Mouse (Mus musculus) ovary, postnatal 36 days (tissue): Measurements from ENCODE around the gene Sumo1.
A peak's percentile ranks its signal among the peaks of the same experiment; 100 is the strongest.
"Not testable (repeated sequence)": the region's sequence is repeated elsewhere in the genome, so short reads cannot be mapped to it uniquely, and the experiment has no call there.

Experiments
- DNase-seq: peaks from one replicate; pipeline ENCODE4 v3.0.0; 2022; ENCODE audit warnings: low spot score, mixed read lengths

The Sumo1 gene

DNA sequence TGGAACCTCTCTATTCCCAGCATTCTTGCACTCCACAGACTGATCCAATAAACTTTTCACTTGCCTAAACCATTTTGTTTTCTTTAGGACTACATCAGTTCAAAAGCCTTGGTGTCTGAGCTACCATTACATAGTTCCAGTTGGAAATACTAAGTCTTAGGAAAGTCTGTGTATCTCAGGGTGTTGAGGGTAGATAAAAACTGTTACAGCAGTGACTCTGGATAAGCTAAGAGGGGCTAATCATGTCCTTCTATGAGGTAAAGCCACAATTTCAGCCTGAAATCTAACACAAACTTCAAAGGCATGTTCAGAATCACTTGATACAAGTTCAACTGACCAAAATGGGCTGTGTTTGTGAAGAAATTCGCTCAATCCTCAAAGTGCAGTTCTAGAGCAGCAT lies 34.3 kb downstream of the Sumo1 start:
- no peak for DNase-seq

DNA sequence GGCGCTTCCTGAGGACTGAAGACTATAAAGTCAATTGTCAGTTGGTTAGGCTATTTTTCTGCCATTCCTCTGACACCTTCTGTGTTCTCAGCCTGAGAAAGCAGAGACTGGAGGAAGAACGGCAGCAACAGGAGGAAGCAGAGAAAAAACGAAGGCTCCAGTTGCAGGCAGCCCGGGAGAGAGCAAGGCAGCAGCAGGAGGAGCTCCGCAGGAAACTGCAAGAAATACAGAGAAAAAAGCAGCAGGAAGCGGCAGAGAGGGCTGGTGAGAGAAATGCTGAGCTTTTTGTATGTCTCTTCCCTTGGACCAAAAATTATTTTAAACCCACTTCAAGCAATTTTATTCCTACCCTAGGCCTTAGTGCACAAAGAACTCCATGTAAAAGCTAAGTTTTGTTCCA lies 37.6 kb downstream of the Sumo1 start:
- DNase-seq, result no peak

DNA sequence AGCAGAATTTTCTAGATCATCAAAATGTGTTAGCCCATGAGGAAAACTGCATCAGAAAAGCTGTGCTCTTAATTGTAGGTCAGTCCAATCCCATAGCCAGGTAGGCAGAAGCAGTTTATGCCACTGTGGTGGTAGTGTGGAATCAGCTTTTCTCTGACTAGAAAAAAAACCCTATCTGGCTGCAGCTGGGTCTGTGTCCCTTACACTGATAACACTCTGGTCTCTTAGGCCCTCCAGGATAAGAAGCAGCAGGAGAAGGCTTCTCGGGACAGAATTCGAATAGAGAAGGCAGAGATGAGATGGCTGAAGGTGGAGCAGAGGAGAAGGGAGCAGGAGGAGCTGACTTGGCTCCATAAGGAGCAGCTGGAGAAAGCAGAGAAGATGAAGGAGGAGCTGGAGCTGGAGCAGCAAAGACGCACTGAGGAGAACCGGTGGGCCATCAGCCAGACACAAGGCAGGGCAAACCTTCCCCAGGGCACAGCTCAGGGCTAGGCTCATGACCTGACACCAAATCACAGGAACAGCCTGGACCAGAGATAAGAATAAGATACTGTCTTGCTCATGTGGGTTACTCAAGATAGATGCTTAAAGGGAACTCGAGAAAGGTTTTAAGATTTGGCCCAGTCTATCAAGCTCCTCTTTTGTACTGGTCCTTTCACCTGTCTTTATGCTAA lies 38.5 kb downstream of the Sumo1 start:
- DNase-seq, result peak; percentile 18

DNA sequence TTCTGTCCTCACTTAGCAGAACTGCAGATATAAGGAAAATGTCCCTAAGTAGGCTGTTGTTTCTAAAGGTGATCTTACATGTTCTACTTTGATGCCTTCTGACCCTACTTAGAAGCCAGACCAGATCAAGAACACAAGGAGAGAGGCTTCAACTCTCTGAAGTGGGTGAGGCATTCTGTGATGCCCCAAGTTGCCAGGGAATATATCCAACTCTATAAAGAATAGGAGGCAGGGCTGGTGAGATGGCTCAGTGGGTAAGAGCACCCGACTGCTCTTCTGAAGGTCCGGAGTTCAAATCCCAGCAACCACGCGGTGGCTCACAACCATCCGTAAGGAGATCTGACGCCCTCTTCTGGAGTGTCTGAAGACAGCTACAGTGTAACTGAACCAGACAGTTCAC lies 40.3 kb downstream of the Sumo1 start:
- not testable (repeated sequence) for DNase-seq

DNA sequence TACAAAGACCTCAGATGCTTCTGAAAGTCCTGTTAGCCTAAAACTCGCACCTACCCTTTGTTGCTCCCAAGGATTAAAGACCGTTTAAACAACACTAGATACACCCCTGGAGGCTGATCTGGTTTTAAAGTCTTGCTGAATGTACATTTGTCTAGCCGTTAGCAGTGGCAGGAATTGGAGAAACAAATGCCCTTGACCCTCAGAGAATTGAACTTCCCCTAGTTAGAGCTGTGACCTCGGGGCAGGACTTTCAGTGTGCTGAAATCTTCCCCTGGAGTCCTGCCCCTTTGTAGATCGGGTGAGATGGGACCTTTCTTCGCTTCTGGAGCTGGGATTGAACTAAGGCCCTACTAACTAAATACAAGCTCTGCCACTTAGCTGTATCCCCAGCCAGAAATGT lies 41.4 kb downstream of the Sumo1 start:
- DNase-seq, result no peak

DNA sequence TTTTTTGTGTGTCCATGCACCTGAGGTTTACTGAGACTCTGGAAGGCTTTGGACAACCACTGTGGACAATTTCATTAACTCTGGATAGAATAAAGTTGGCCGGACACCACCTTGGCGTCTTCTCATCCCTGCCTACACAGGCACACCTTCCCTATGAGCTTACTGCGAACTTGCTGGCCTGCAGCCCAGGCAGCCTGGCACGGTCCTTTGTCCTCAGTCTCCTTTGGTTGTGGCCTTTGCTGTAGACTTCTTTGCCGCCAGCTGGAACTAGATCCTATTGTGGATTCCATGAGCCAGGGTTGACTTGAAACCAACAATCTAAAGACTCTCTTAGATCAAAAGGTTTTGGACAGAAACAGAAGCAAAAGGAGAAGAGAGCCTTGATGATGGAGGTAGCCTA lies 45.2 kb downstream of the Sumo1 start:
- no peak for DNase-seq

DNA sequence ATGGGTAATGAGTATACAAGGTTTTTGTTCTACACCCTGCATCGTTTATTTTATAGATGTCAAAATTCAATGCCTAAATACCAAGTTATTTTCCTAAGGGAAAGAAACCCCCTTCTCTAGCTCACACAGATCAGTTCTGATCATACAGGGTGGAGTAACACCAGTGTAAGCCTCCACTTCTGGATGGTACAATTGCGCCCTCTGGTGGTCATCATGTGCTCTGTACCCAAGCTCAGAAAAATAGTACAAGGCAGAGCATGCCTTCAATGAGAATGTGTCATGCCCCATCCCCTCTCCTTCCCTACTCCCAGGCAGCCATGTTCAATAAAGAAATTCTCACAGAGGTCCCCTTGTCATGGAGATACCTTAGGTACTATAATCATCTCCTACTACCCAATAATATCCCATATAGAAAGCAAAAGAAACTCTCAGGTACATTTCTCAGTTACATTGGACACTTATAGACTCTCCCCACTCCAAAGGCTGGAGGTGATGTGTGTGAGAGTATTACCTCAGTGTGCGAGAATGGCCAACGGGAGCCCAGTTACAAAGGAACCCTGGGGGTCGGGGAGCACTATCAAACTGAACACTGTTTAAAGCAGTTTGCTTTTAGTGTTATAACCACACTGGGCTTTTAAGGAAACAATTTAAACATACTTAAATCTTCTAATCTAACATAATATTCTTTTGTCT lies 47.2 kb downstream of the Sumo1 start:
- peak; percentile 43 for DNase-seq

DNA sequence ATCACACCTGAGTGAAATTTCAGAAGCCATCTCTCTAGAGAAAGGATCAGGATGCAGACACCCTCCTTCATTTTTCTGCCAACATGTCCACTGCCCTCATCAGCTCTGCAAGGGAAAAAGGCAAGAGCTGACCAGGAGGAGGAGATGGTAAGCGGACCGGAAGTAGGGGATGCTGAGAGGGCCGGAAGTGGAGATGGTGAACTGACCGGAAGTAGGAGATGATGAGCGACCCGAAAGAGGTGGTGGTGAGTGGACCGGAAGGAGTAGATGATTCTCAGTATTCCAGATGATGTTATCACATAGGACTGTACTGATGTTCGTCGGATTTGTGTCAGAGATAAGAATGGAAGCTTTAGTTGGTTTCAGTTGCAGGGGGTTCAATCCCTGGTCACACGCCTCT lies 51.4 kb downstream of the Sumo1 start:
- DNase-seq, result no peak

DNA sequence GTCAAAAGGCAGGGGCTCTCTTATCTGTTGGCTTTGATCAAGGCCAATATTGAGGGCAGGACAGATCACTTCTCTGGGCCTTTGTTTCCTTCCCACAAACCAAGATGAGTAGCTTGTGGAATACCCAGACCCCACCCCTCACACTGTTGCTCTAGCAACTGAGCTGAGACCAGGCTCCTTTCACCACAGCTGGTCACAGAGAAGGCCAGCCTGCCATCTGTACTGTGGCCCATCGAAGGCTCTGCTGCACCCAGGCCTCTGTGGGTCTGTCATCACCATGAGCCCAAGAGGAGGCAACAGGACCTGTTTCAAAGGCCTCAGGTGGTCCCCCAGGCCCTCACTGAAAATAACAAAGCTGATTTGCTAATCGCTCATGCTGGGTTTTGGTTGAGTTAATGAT lies 55.6 kb downstream of the Sumo1 start:
- no peak for DNase-seq

DNA sequence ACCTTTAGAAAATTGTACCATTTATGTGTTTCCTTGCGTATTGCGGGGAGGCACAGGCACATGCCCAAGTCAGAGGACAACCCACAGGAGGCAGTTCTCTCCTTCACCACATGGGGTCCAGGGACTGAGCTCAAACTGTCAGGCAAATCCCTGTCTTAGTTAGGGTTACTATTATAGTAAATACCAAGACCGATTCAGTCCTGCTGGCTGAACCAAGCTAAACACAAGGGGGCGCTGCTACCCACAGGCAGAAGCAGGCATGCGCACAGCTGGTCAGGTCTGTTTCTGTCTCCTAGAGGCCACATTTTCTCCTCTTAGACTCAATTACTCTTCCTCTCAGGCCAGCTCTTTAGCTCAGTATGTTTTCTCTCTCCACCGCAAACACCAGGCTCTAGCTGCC lies 56.8 kb downstream of the Sumo1 start:
- DNase-seq, result peak; percentile 59

DNA sequence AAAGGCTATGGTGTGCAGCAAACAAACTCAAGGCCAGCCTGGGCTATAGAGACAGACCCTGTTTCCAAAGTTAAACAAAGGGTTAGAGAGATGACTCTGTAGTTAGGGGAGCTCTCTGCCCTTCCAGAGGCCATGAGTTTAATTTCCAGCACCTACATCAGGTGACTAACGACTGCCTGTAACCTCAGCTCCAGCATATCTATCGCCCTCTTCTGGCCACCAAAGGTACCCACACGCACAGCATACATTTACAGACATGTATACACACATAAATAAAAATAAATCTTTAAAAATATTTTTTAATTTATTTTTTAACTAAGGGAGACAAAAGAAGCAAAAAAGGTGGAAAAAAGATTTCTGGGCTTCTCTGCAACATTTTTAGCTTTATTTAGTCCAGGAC lies 59.7 kb downstream of the Sumo1 start:
- no peak for DNase-seq

DNA sequence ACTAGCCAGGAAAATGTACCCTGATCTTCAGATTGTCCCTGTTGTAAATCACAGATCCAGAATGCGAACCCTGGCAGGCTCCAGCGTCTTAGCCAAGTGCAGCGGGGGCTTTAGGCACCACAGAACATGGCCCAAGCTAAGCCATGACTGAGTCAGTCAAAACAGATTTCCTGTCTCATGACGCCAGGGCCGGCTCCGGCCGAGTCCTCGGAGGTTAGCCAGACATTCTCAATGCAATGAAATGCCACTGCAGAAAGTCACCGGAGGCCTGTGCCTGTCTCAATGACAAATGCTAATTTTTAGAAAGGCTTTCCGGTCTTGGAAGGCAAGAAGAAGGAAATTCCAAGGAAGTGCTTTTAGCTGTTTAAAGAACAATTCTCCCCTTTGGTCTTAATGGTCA lies 60.7 kb downstream of the Sumo1 start:
- no peak for DNase-seq

DNA sequence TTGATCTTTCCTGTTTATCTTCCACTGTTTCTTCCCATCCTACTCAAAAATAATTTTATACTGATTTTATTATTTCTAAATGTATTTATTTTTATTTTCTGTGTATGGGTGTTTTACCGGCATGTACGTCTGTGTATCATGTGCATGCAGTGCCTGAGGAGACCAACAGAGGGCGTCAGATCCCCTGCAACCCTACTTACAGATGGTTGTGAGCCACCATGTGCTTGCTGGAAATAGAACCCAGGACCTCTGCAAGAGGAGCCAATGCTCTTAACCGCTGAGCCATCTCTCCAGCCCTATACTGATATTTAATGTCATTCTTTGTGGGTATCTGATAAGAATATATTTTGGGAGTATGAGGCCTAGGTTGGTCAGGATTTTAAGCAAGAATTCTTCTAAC lies 61.2 kb downstream of the Sumo1 start:
- DNase-seq, result no peak

DNA sequence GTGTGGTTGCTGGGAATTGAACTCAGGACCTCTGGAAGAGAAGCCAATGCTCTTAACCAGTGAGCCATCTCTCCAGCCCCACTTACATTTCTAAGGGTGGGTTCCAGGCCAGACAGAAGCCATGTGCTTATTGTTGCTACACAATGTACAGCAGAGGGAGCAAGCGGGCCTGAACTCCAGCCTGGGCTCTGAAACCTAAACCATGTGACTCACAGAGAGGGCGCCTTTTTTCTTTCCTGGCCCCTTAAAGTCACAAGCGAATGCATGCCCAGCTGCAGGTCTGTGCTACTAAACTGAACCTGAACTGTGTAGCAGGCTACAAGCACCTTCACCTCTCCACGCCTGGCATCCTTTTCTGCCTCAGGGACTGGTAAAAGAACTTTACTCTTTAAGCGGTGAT lies 61.7 kb downstream of the Sumo1 start:
- no peak for DNase-seq

DNA sequence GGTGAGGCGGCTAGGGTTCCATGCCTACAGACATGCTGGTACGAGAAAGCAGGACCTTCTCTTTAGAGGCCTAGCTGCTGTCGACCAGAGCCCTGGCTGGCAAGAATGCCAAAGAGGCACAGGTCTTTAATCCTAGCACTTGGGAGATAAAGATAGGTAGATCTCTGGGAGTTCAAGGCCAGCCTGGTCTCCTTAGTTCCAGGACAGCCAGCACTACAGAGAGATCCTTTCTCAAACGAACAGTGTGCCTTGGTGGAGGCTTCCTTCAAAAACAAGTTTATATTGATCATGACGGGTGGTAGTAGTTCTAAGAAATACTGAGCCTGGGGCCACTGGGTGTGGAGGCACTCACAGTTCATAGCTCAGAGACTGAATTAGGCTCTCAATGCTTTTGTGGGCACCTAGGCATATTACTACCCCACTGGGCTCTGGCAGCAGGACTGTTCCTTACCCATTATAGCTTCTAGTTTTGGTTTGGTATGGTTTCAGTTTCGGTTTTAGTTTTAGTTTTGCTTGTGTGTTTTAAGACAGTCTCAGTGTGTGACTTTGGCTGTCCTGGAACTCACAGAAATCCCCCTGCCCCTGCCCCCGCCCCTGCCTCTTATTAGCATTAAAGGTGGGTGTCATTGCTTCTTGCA lies 62.4 kb downstream of the Sumo1 start:
- DNase-seq, result no peak

DNA sequence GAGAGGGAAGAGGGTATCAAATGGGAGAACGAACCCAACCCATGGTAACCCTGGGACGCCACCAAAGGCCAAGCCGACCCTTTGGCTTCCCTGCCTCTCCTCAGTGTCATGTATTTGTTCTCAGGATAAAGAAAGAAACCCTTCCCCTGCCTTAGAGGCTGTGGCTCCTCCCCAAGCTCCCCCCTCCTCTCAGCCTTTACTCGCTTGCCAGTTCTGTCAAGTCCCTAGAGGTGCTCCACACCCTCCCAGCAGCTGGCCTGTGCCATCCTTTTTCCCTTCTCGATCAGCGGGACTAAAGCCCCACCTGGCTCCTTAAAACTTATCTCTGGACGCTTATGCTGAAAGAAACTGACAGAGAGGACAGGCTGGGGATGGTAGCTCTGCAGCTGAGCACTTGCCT lies 63.6 kb downstream of the Sumo1 start:
- DNase-seq, result no peak

DNA sequence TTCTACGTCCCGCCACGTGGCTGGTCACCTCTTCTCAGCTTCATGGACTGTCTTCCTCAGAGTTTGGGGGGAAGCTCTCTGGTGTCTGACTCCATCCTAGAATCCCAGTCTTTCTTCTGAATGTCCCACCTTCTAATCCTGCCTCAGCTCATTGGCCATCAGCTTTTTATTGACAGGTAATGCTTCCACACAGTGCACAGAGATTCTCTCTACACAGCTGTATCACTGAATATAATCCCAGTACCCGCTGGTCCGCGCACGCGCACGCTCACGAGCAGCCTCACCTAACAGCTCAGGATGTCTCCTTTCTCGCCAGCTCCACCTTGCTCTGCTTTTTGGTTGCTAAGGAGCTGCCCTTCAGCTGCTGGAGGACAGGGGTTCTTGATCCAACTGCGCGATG lies 64.2 kb downstream of the Sumo1 start:
- no peak for DNase-seq

DNA sequence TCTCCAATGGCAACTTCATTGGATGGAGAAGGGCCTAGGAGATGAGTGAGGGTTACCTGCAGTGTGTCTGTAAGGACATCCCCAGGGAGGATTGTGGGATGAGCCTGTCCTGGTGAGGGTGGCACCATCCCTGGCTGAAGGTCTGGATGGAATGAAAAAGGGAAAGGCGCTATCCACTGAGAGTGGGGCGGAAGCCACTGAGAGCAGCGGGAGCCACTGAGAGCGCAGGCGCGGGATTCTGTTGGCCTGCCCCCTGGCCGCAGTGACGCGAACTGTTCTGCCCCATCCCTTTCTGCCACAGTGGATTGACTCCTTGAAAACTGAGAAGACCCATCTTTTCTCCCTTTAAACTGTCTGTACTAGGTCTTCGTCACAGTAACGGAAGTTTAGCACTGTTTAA lies 66.7 kb downstream of the Sumo1 start:
- peak; percentile 19 for DNase-seq

DNA sequence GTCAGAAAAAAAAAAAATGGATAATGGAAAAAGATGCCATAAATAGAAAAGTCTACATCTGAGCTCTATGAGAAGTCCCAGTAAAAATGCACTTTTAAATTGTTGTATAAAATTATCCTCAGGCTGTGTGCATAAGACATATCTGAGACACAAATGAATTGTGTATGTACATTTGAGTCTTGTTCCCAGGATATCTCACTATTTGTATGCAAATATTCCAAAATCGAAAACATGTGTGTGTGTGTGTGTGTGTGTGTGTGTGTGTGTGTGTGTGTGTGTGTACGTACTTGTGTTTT lies 67.3 kb downstream of the Sumo1 start:
- DNase-seq, result no peak

DNA sequence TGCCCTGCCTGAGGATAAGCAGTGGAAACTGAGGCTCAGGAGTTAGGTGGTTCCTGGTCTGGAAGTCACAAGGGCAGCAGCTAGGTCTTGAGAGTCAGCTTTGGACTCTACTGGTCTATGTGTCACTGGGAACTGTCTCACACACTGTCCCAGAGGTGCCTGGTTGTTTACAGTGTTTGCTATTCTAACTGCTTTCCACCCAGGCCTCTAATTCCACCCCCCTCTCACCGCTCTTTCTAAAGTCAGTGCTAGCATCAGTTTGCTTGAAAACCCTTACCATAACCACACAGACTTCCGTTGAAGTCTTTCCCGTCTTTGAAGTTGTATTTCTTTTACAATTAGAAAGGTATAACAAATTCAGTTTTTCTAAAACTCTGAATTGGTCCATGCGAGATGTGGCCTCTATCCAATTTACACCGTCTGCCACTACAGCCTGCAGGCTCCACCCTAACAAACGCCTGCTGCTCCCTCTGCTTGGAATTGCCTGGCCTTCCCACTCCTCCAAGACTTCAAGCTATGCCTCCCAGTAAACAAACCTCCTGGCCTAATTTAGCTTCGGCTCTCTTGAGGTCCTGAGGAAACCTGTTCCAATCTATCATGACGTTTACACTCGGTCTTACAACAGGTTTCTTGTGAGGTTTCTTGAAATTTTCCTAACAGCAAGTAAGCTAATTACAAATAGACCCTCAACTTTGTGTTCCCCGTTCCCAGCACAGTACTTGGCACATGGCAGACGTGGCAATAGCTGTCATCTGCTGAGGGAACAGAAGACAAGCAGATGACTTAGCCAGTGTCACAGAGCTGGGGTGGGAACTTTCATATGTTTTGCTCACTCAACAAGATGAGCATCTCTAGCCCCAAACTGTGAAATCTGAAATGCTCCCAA lies 67.9 kb downstream of the Sumo1 start:
- DNase-seq, result no peak

DNA sequence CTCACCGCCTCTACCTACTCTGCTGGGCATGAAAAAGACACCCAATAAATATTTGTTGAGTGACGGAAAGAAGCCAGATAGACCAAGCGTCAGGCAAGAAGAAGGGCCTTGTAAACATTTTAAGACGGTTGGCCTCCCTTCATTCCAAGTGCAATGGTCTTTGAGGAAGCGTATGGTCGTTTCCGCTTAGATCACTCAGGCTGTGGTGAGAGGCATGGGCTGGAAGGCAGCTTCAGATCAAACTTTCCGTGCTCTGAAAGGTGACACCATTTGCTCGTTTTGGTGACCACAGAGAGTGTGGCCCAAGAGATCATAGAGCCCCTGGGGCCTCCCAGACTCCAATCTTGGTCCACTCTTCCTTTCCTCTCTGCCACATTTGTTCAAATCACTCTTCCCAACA lies 75.0 kb downstream of the Sumo1 start:
- DNase-seq, result no peak

DNA sequence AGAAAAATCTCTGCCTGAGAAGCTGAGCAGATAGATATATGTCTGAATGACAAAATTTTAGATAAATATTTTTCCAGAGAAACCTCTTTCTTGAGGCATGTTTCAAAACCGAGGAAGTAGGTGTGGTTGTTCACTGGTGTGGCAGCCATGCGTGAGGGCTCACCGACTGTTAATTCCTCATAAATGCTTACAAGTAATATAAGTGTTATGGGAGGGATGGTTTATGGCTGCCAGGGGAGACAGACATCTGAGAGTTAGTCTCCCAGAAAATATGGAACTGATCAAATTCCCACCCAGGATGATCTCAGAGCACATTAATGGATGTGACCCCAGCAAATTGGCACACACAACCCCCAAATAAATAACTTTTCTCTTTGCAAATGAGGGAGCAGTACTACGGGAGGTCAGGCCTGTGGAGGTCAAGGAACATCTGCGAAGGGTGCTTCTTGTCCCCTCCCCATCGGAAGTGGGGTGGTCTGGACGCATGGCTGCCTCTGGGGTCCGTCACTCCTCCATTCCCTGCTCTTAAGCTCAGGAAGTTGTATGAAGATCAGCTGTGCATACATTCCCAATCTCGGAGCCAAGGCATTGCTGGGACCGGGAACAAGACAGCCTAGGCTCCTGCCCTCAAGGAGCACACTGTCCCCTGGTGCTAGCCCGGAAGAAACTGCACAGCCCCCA lies 75.9 kb downstream of the Sumo1 start:
- DNase-seq, result no peak
